Mouse (Mus musculus) bone marrow macrophage, adult 2 months (primary cell): ENCODE measurements around the gene Msi2. TPM values are rescaled to one million over a fixed set of nuclear protein-coding genes. Genes with fewer than 3 reads are reported as not detected.

Experiments used
- H3K27ac ChIP-seq: 2 replicates; pipeline ENCODE4 v1.5.1; 2012; ENCODE audit warnings: low read depth, low read length; ENCODE audit not compliant: insufficient read depth
- H3K4me1 ChIP-seq: 2 replicates; pipeline ENCODE4 v1.6.1; 2012; ENCODE audit warnings: low read length; ENCODE audit not compliant: control insufficient read depth, insufficient read depth
- H3K4me3 ChIP-seq: 2 replicates; pipeline ENCODE4 v1.5.1; 2012; ENCODE audit warnings: mild to moderate bottlenecking, low read length, moderate library complexity; ENCODE audit not compliant: insufficient read depth
- CTCF ChIP-seq: IDR thresholded peaks from 2 replicates; pipeline ENCODE4 v1.5.1; 2012; ENCODE audit warnings: low read depth, mild to moderate bottlenecking, low read length, moderate library complexity
- POLR2A ChIP-seq: IDR thresholded peaks from 2 replicates; pipeline ENCODE4 v1.6.1; 2012; ENCODE audit warnings: mild to moderate bottlenecking, low read depth, low read length, borderline replicate concordance
- polyA plus RNA-seq: library from polyadenylated mRNA; stranded (reverse); fragments of >200 nt; gene quantifications from 2 replicates; pipeline ENCODE4 v1.2.4, GENCODE M21; 2012; ENCODE audit not compliant: missing spikeins, insufficient read depth, insufficient read length

Gene Msi2
- polyA plus RNA-seq, 1 experiment, result 9.8 TPM

- H3K4me3 ChIP-seq, result no peak overlapping the region
- TF ChIP-seq CTCF, result no peak
- H3K27ac ChIP-seq, result no peak overlapping the region
- H3K4me1 ChIP-seq, result peaks cover 17% of the 10 kb centered on the region
These were observed 193.3 kb downstream of the Msi2 start for GRCm38 (mm10) chr11:88524790-88525575.

GRCm38 (mm10) chr11:88524437-88524789 is 193.9 kb downstream of the Msi2 start:
- TF ChIP-seq POLR2A, result no peak
- no peak for TF ChIP-seq CTCF
- H3K4me3 ChIP-seq, result no peak overlapping the region
- H3K4me1 ChIP-seq, result peaks cover 17% of the 10 kb centered on the region
- H3K27ac ChIP-seq, result no peak overlapping the region

GRCm38 (mm10) chr11:88523921-88524320 is 194.4 kb downstream of the Msi2 start:
- Histone ChIP-seq H3K4me1 (peaks cover 13% of the 10 kb centered on the region), H3K27ac (no peak overlapping the region), H3K4me3 (no peak overlapping the region)
- TF ChIP-seq POLR2A (no peak), CTCF (no peak)

- Histone ChIP-seq H3K4me1 (peaks cover 9% of the 10 kb centered on the region), H3K4me3 (no peak overlapping the region), H3K27ac (no peak overlapping the region)
- TF ChIP-seq POLR2A (no peak), CTCF (no peak)
These were observed 194.8 kb downstream of the Msi2 start for GRCm38 (mm10) chr11:88523511-88523910.

- TF ChIP-seq POLR2A (no peak), CTCF (no peak)
- H3K27ac ChIP-seq, result no peak overlapping the region
- H3K4me3 ChIP-seq, result no peak overlapping the region
- H3K4me1 ChIP-seq, result no peaks in the 10 kb centered on the region
These were observed 196.2 kb downstream of the Msi2 start for GRCm38 (mm10) chr11:88522114-88522513.

GRCm38 (mm10) chr11:88520951-88521730 is 197.2 kb downstream of the Msi2 start:
- TF ChIP-seq CTCF (no peak), POLR2A (no peak)
- Histone ChIP-seq H3K4me1 (no peaks in the 10 kb centered on the region), H3K4me3 (no peak overlapping the region), H3K27ac (no peak overlapping the region)

- Histone ChIP-seq H3K4me1 (no peaks in the 10 kb centered on the region), H3K4me3 (no peak overlapping the region), H3K27ac (no peak overlapping the region)
- no peak for TF ChIP-seq POLR2A
- no peak for TF ChIP-seq CTCF
These were observed 200.0 kb downstream of the Msi2 start for GRCm38 (mm10) chr11:88518361-88518760.

GRCm38 (mm10) chr11:88516596-88517485 is 201.5 kb downstream of the Msi2 start:
- TF ChIP-seq POLR2A (no peak), CTCF (no peak)
- Histone ChIP-seq H3K4me1 (no peaks in the 10 kb centered on the region), H3K27ac (no peak overlapping the region), H3K4me3 (no peak overlapping the region)

- Histone ChIP-seq H3K27ac (no peak overlapping the region), H3K4me1 (no peaks in the 10 kb centered on the region), H3K4me3 (no peak overlapping the region)
- TF ChIP-seq CTCF (no peak), POLR2A (no peak)
These were observed 202.4 kb downstream of the Msi2 start for GRCm38 (mm10) chr11:88515736-88516583.
